Mouse (Mus musculus) heart, postnatal 0 days (tissue): ENCODE measurements at regions not wholly inside any gene's neighbourhood (a gene's known extent, or its start where the extent isn't known, plus 50 kb on each side); places are given as distances from the start of the nearest gene placed in this dataset.

ENCODE experiments used
- ATAC-seq: fragments of 200-750 bp; cut with Nextera tagmentation; 2 replicates; pipeline ENCODE4 v1.8.0; 2017; ENCODE audit warnings: low read depth, moderate number of reproducible peaks, moderate library complexity; ENCODE audit not compliant: insufficient read depth
- DNase-seq: peaks from one replicate; pipeline ENCODE4 v3.0.0-alpha.2; 2016; ENCODE audit warnings: low spot score
- H3K27ac ChIP-seq: fragments of 300-500 bp; sonication (generic); 2 replicates; pipeline ENCODE4 v1.5.1; 2014; ENCODE audit warnings: low read depth, mild to moderate bottlenecking
- H3K27me3 ChIP-seq: fragments of 300-500 bp; sonication (generic); 2 replicates; pipeline ENCODE4 v1.6.1; 2014; ENCODE audit warnings: low read length, mixed read lengths; ENCODE audit not compliant: control insufficient read depth, insufficient read depth
- H3K36me3 ChIP-seq: fragments of 300-500 bp; sonication (generic); replicated peaks from 2 replicates; pipeline ENCODE4 v1.6.1; 2014; ENCODE audit warnings: low read length, mixed read lengths; ENCODE audit not compliant: control insufficient read depth, insufficient read depth
- H3K4me1 ChIP-seq: fragments of 300-500 bp; sonication (generic); 2 replicates; pipeline ENCODE4 v1.6.1; 2014; ENCODE audit warnings: antibody characterized with exemption; ENCODE audit not compliant: control insufficient read depth, insufficient read depth
- H3K4me2 ChIP-seq: fragments of 300-500 bp; sonication (generic); 2 replicates; pipeline ENCODE4 v1.6.1; 2014; ENCODE audit warnings: low read depth, mild to moderate bottlenecking, low read length, moderate library complexity
- H3K4me3 ChIP-seq: fragments of 300-500 bp; sonication (generic); 2 replicates; pipeline ENCODE4 v1.5.1; 2014; ENCODE audit warnings: low read depth, low read length
- H3K9ac ChIP-seq: fragments of 300-500 bp; sonication (generic); replicated peaks from 2 replicates; pipeline ENCODE4 v1.6.1; 2014; ENCODE audit warnings: low read depth, low read length, mixed read lengths
- H3K9me3 ChIP-seq: fragments of 300-500 bp; sonication (generic); replicated peaks from 2 replicates; pipeline ENCODE4 v1.6.1; 2016; ENCODE audit warnings: low read length; ENCODE audit not compliant: control insufficient read depth
- CTCF ChIP-seq: IDR thresholded peaks from 2 replicates; pipeline ENCODE4 v1.5.1; 2016; ENCODE audit warnings: antibody characterized with exemption, control low read depth, low read depth
- EP300 ChIP-seq: IDR thresholded peaks from 2 replicates; pipeline ENCODE4 v1.6.1; 2016; ENCODE audit warnings: antibody characterized with exemption, low read depth
- WGBS: fragments of 180-500 bp; shearing (Covaris S2); extraction: QIAGEN DNeasy Blood & Tissue Kit; methylation state at CpG from one replicate; pipeline ENCODE4 v1.1.7; 2014; 5-methylcytosine and 5-hydroxymethylcytosine counted together

- Histone ChIP-seq H3K4me1 (no peaks in the 10 kb centered on the region), H3K27me3 (no peaks in the 10 kb centered on the region), H3K36me3 (no peaks in the 10 kb centered on the region), H3K4me3 (no peak overlapping the region), H3K27ac (no peak overlapping the region), H3K9me3 (no peaks in the 10 kb centered on the region), H3K4me2 (no peak overlapping the region), H3K9ac (no peak overlapping the region)
- DNase-seq, result no peak
- TF ChIP-seq CTCF, result no peak
- TF ChIP-seq EP300, result no peak
- 71% methylated on average over 5 of the region's 5 CpGs for WGBS
- no peak for ATAC-seq
These were observed 722.0 kb downstream of the Cypt12 start for GRCm38 (mm10) chr3:18670203-18670700.

- no peak overlapping the region for H3K27ac ChIP-seq
- no peak overlapping the region for H3K4me2 ChIP-seq
- 86% methylated on average over 1 of the region's 1 CpGs for WGBS
- H3K27me3 ChIP-seq, result no peaks in the 10 kb centered on the region
- ATAC-seq (no peak), DNase-seq (no peak)
- H3K9me3 ChIP-seq, result no peaks in the 10 kb centered on the region
- H3K4me3 ChIP-seq, result no peak overlapping the region
- no peak for TF ChIP-seq EP300
- TF ChIP-seq CTCF, result no peak
- H3K9ac ChIP-seq, result no peak overlapping the region
- no peaks in the 10 kb centered on the region for H3K4me1 ChIP-seq
- no peaks in the 10 kb centered on the region for H3K36me3 ChIP-seq
These were observed 723.5 kb downstream of the Cypt12 start for GRCm38 (mm10) chr3:18671681-18672080.

GRCm38 (mm10) chr3:18683346-18684101, 735.3 kb downstream of the Cypt12 start:
- no peak overlapping the region for H3K4me3 ChIP-seq
- H3K36me3 ChIP-seq, result no peaks in the 10 kb centered on the region
- H3K9me3 ChIP-seq, result no peaks in the 10 kb centered on the region
- H3K27ac ChIP-seq, result no peak overlapping the region
- H3K4me1 ChIP-seq, result no peaks in the 10 kb centered on the region
- TF ChIP-seq EP300 (no peak), CTCF (no peak)
- no peak for DNase-seq
- H3K9ac ChIP-seq, result no peak overlapping the region
- no peak overlapping the region for H3K4me2 ChIP-seq
- 80% methylated on average over 6 of the region's 6 CpGs for WGBS
- ATAC-seq, result no peak
- no peaks in the 10 kb centered on the region for H3K27me3 ChIP-seq

GRCm38 (mm10) chr3:18695113-18695792, 747.0 kb downstream of the Cypt12 start:
- WGBS, result 65% methylated on average over 4 of the region's 4 CpGs
- H3K4me3 ChIP-seq, result no peak overlapping the region
- no peaks in the 10 kb centered on the region for H3K9me3 ChIP-seq
- H3K9ac ChIP-seq, result no peak overlapping the region
- ATAC-seq (no peak), DNase-seq (no peak)
- TF ChIP-seq CTCF (no peak), EP300 (no peak)
- H3K36me3 ChIP-seq, result no peaks in the 10 kb centered on the region
- H3K4me1 ChIP-seq, result no peaks in the 10 kb centered on the region
- H3K4me2 ChIP-seq, result no peak overlapping the region
- no peak overlapping the region for H3K27ac ChIP-seq
- H3K27me3 ChIP-seq, result no peaks in the 10 kb centered on the region

GRCm38 (mm10) chr3:18696981-18697660, 748.9 kb downstream of the Cypt12 start:
- H3K36me3 ChIP-seq, result no peaks in the 10 kb centered on the region
- no peak overlapping the region for H3K27ac ChIP-seq
- H3K9me3 ChIP-seq, result no peaks in the 10 kb centered on the region
- no peaks in the 10 kb centered on the region for H3K27me3 ChIP-seq
- WGBS, result 75% methylated on average over 2 of the region's 2 CpGs
- no peak overlapping the region for H3K4me2 ChIP-seq
- H3K9ac ChIP-seq, result no peak overlapping the region
- TF ChIP-seq CTCF, result no peak
- TF ChIP-seq EP300, result no peak
- no peak for ATAC-seq
- no peaks in the 10 kb centered on the region for H3K4me1 ChIP-seq
- H3K4me3 ChIP-seq, result no peak overlapping the region
- DNase-seq, result no peak
